Mouse (Mus musculus): Measurements from ENCODE around the gene Scamp3. TPM values are rescaled to one million over a fixed set of nuclear protein-coding genes. Genes with fewer than 3 reads are reported as not detected.
A peak's percentile ranks its signal among the peaks of the same experiment; 100 is the strongest.

Gene Scamp3
- polyA plus RNA-seq, 2 experiments: 35.3 to 41.0 TPM

DNA sequence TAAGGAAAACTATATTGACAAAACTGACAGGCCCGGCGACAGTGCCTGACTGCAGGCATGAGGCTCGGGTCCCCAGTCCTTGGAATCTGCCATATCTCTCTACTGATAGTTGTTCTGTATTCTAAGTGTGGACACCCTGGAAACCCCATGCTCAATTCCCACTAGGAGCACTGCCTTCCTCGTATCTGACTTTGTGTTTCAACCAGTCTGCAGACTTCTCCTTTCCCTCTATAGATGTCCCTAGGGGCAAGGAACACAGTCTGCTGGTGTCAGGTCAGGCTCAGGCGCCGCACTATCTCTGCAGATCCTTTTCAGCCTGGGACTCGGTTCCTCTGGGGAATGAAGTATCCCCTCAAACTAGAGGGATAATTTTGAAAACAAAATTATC is 44.2 kb upstream of the Scamp3 start:
- Histone ChIP-seq H3K9ac (replicated peaks) (peak overlapping the region; percentile 64), H3K4me2 (ENCODE audit: low read depth) (peak overlapping the region; percentile 68), H3K36me3 (replicated peaks; ENCODE audit: control insufficient read depth, insufficient read depth, low read depth) (peaks cover 9% of the 10 kb centered on the region), H3K4me3 (ENCODE audit: insufficient read depth in 1 of 2, low read depth in 2 of 2, low read length in 2 of 2) (peak overlapping the region; percentile 48 to 57; a peak in 3 of 4 replicates), H3K9me3 (ENCODE audit: control insufficient read depth, low read length) (no peaks in the 10 kb centered on the region), H3K27me3 (ENCODE audit: control insufficient read depth, insufficient read depth, low read length) (no peaks in the 10 kb centered on the region), H3K4me1 (replicated peaks; ENCODE audit: control insufficient read depth in 2 of 2, insufficient read depth in 2 of 2, low read length in 1 of 2) (peaks cover 47 to 54% of the 10 kb centered on the region in 2 experiments), H3K27ac (peak overlapping the region; percentile 87)
- no peak for TF ChIP-seq CTCF (IDR thresholded peaks at IDR 0.05; ENCODE audit: low read depth)
- no peak for TF ChIP-seq EP300 (IDR thresholded peaks at IDR 0.05; ENCODE audit: low read depth)
- DNase-seq (ENCODE audit: low read depth in 3 of 3, low spot score in 3 of 3): no peak
- 26% methylated on average over 7 of the region's 7 CpGs for WGBS (ENCODE audit: insufficient replicate concordance)
- ATAC-seq (ENCODE audit: insufficient read depth): no peak

DNA sequence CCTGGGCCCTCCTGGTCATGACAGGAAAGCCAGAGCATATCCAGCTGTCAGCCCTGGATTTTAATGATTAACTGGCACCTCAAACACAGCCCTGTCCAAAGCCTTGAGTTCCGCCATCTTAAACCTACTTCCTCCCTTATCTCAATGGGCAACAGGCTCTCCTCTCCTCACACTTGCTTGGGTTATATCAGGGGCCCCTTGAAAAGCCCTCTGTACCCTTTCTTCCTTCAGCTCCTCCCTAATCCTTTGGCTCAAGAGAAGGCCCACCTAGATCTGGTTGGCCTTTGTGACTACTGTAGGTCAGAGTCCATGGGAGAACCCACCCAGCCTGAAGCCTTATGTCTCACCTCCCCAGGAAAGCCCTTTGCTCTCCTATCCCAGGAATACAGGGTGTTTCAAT is 43.5 kb upstream of the Scamp3 start:
- DNase-seq (ENCODE audit: low read depth in 3 of 3, low spot score in 3 of 3) (no peak), ATAC-seq (ENCODE audit: insufficient read depth) (peak; percentile 4; the same call in 1 of the 2 replicates)
- Histone ChIP-seq H3K9ac (replicated peaks) (peak overlapping the region; percentile 64), H3K27me3 (ENCODE audit: control insufficient read depth, insufficient read depth, low read length) (no peaks in the 10 kb centered on the region), H3K27ac (peak overlapping the region; percentile 87), H3K9me3 (ENCODE audit: control insufficient read depth, low read length) (no peaks in the 10 kb centered on the region), H3K36me3 (replicated peaks; ENCODE audit: control insufficient read depth, insufficient read depth, low read depth) (peaks cover 14% of the 10 kb centered on the region), H3K4me1 (replicated peaks; ENCODE audit: control insufficient read depth in 2 of 2, insufficient read depth in 2 of 2, low read length in 1 of 2) (peaks cover 43 to 52% of the 10 kb centered on the region in 2 experiments), H3K4me2 (ENCODE audit: low read depth) (peak overlapping the region; percentile 68), H3K4me3 (ENCODE audit: insufficient read depth in 1 of 2, low read depth in 2 of 2, low read length in 2 of 2) (peak overlapping the region; percentile 3 to 14; a peak in 1 of 4 replicates)
- WGBS (ENCODE audit: insufficient replicate concordance): 23% methylated on average over 1 of the region's 1 CpGs
- TF ChIP-seq EP300 (IDR thresholded peaks at IDR 0.05; ENCODE audit: low read depth) (peak; percentile 47), CTCF (IDR thresholded peaks at IDR 0.05; ENCODE audit: low read depth) (no peak)

DNA sequence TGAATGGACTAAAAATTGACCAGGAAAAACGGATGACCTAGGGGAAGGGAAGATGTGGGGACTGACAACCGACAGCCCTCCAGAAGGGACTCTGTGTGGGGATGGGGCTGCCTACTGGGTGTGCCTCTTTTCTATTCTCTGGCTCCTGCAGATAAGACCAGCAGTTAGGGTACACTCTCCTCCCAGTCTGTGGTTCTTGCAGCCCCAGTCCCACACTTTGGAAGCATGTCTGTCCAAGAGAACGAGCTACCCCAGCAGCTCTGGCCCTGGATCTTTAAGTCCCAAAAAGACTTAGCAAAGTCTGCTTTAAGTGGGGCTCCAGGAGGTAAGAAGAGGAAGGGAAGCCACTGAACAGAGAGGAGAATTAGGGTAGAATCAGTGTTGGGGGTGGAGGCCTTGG is 41.3 kb upstream of the Scamp3 start, which contains the start of gene Pklr:
TSS of gene Pklr (plus strand) at position 185 of the 400 bp plus-strand sequence.
- WGBS (ENCODE audit: insufficient replicate concordance): 6% methylated on average over 3 of the region's 3 CpGs

DNA sequence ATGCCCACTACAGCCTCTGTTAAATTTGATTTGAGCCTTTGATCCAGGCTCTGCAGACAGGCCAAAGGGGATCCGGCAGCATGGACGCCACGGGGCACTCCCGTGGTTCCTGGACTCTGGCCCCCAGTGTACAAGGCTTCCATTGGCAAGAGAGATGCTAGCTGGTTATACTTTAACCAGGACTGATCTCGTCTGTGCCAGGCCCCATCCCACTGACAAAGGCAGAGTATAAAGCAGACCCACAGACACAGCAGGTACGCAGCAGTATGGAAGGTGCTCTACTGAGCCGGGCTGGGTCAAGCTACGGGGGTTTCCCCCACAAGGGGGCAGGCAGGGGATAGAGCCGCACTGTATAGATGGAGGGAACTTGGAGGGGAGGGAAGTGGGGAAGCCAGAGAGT is 40.9 kb upstream of the Scamp3 start:
- Histone ChIP-seq H3K36me3 (replicated peaks; ENCODE audit: control insufficient read depth, insufficient read depth, low read depth) (peaks cover 39% of the 10 kb centered on the region), H3K27me3 (ENCODE audit: control insufficient read depth, insufficient read depth, low read length) (no peaks in the 10 kb centered on the region), H3K9me3 (ENCODE audit: control insufficient read depth, low read length) (no peaks in the 10 kb centered on the region), H3K4me3 (ENCODE audit: insufficient read depth in 1 of 2, low read depth in 2 of 2, low read length in 2 of 2) (peak overlapping the region; percentile 87), H3K4me1 (replicated peaks; ENCODE audit: control insufficient read depth in 2 of 2, insufficient read depth in 2 of 2, low read length in 1 of 2) (peaks cover 42 to 54% of the 10 kb centered on the region in 2 experiments), H3K4me2 (ENCODE audit: low read depth) (peak overlapping the region; percentile 88), H3K27ac (peak overlapping the region; percentile 87), H3K9ac (replicated peaks) (peak overlapping the region; percentile 82)
- ATAC-seq (ENCODE audit: insufficient read depth): peak; percentile 42
- TF ChIP-seq CTCF (IDR thresholded peaks at IDR 0.05; ENCODE audit: low read depth): peak; percentile 80
- no peak for TF ChIP-seq EP300 (IDR thresholded peaks at IDR 0.05; ENCODE audit: low read depth)
- WGBS (ENCODE audit: insufficient replicate concordance): 5% methylated on average over 9 of the region's 9 CpGs
- DNase-seq (ENCODE audit: low read depth in 3 of 3, low spot score in 3 of 3): peak in 2 of 3 experiments; percentile 52 to 59

More for the DNA sequence above, 41.3 kb upstream of the Scamp3 start, which contains the start of gene Pklr:
- Histone ChIP-seq H3K9me3 (ENCODE audit: control insufficient read depth, low read length) (no peaks in the 10 kb centered on the region), H3K9ac (replicated peaks) (peak within 1 kb of the TSS; percentile 82), H3K27ac (peak within 1 kb of the TSS; percentile 87), H3K4me2 (ENCODE audit: low read depth) (peak within 1 kb of the TSS; percentile 88), H3K4me1 (replicated peaks; ENCODE audit: control insufficient read depth in 2 of 2, insufficient read depth in 2 of 2, low read length in 1 of 2) (peaks cover 42 to 54% of the 10 kb centered on the region in 2 experiments), H3K27me3 (ENCODE audit: control insufficient read depth, insufficient read depth, low read length) (no peaks in the 10 kb centered on the region), H3K36me3 (replicated peaks; ENCODE audit: control insufficient read depth, insufficient read depth, low read depth) (peaks cover 35% of the 10 kb centered on the region), H3K4me3 (ENCODE audit: insufficient read depth in 1 of 2, low read depth in 2 of 2, low read length in 2 of 2) (peak within 1 kb of the TSS; percentile 87)
- DNase-seq (ENCODE audit: low read depth in 3 of 3, low spot score in 3 of 3): peak; percentile 58 to 64 (median 63)
- ATAC-seq (ENCODE audit: insufficient read depth): peak; percentile 58
- no peak for TF ChIP-seq CTCF (IDR thresholded peaks at IDR 0.05; ENCODE audit: low read depth)
- peak; percentile 76 for TF ChIP-seq EP300 (IDR thresholded peaks at IDR 0.05; ENCODE audit: low read depth)

DNA sequence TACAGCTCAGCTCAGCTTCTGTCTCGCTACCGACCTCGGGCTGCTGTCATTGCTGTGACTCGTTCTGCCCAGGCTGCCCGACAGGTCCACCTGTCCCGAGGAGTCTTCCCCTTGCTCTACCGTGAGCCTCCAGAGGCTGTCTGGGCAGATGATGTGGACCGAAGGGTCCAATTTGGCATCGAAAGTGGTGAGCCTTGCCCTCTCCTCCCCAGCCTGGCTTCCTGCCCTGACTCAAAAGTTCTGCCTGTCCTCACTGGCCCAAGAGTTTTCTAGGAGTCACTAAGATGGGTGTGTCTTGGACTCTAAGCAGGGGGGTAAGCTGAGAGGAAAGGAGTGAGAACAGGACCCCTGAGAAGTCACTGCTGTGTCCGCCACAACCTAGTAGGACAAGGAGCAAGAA is 32.5 kb upstream of the Scamp3 start:
- no peak overlapping the region for H3K4me3 ChIP-seq (ENCODE audit: insufficient read depth in 1 of 2, low read depth in 2 of 2, low read length in 2 of 2)
- no peaks in the 10 kb centered on the region; the same call in 1 of the 2 replicates for H3K27me3 ChIP-seq (ENCODE audit: control insufficient read depth, insufficient read depth, low read length)
- H3K36me3 ChIP-seq (replicated peaks; ENCODE audit: control insufficient read depth, insufficient read depth, low read depth): peaks cover 68% of the 10 kb centered on the region
- no peak overlapping the region for H3K4me2 ChIP-seq (ENCODE audit: low read depth)
- H3K9ac ChIP-seq (replicated peaks): no peak overlapping the region
- TF ChIP-seq EP300 (IDR thresholded peaks at IDR 0.05; ENCODE audit: low read depth) (no peak), CTCF (IDR thresholded peaks at IDR 0.05; ENCODE audit: low read depth) (no peak)
- ATAC-seq (ENCODE audit: insufficient read depth): no peak
- H3K27ac ChIP-seq: no peak overlapping the region
- peaks cover 14 to 15% of the 10 kb centered on the region in 2 experiments for H3K4me1 ChIP-seq (replicated peaks; ENCODE audit: control insufficient read depth in 2 of 2, insufficient read depth in 2 of 2, low read length in 1 of 2)
- 77% methylated on average over 10 of the region's 10 CpGs for WGBS (ENCODE audit: insufficient replicate concordance)
- no peaks in the 10 kb centered on the region for H3K9me3 ChIP-seq (ENCODE audit: control insufficient read depth, low read length)
- DNase-seq (ENCODE audit: low read depth in 3 of 3, low spot score in 3 of 3): no peak

Data from liver, embryonic 14.5 days (tissue).